Mouse (Mus musculus): ENCODE results near the gene Psg19. TPM values are rescaled to one million over a fixed set of nuclear protein-coding genes. Genes with fewer than 3 reads are reported as not detected.
"Not testable (repeated sequence)": the region's sequence is repeated elsewhere in the genome, so short reads cannot be mapped to it uniquely, and the experiment has no call there.

Psg19 gene
- total RNA-seq, 2 experiments from 2014 or later, result not detected

- not testable (repeated sequence) for ATAC-seq (replicated peaks; ENCODE audit: poor library complexity, severe bottlenecking)
Measured at GRCm38 (mm10) chr7:18747420-18747819, 50.9 kb downstream of the Psg19 start.

- ATAC-seq (replicated peaks; ENCODE audit: poor library complexity, severe bottlenecking), result no peak
Measured at GRCm38 (mm10) chr7:18746189-18746860, 52.0 kb downstream of the Psg19 start.

Other genes with a start within 250 kb of the Psg19 start
- not detected in 2 replicates for gene Psg27, start 231.2 kb downstream of the Psg19 start, total RNA-seq (2014; fragmentation: Nextera tagmentation)
- not detected in 2 replicates for gene Psg27, start 231.2 kb downstream of the Psg19 start, total RNA-seq (2017)
- not detected in 2 replicates for gene Psg23, start 182.0 kb downstream of the Psg19 start, total RNA-seq (2014; fragmentation: Nextera tagmentation)
- gene Psg23, start 182.0 kb downstream of the Psg19 start, total RNA-seq (2017), result not detected in 2 replicates
- not detected in 2 replicates for gene Psg21, start 141.8 kb downstream of the Psg19 start, total RNA-seq (2014; fragmentation: Nextera tagmentation)
- not detected in 2 replicates for gene Psg21, start 141.8 kb downstream of the Psg19 start, total RNA-seq (2017)
- not detected in 2 replicates for gene Psg20, start 112.3 kb downstream of the Psg19 start, total RNA-seq (2014; fragmentation: Nextera tagmentation)
- gene Psg20, start 112.3 kb downstream of the Psg19 start, total RNA-seq (2017), result not detected in 2 replicates
- gene Psg22, start 80.4 kb downstream of the Psg19 start, total RNA-seq (2014; fragmentation: Nextera tagmentation), result not detected in 2 replicates
- not detected in 2 replicates for gene Psg22, start 80.4 kb downstream of the Psg19 start, total RNA-seq (2017)
- gene Psg17, start 23.1 kb upstream of the Psg19 start, total RNA-seq (2014; fragmentation: Nextera tagmentation), result not detected in 2 replicates
- not detected in 2 replicates for gene Psg17, start 23.1 kb upstream of the Psg19 start, total RNA-seq (2017)
- gene Mill2, start 41.4 kb upstream of the Psg19 start, total RNA-seq (2014; fragmentation: Nextera tagmentation), result 0.34 TPM in 1 of 2 replicates, not detected in the other
- 0.04 TPM in 1 of 2 replicates, not detected in the other for gene Mill2, start 41.4 kb upstream of the Psg19 start, total RNA-seq (2017)
- gene Pglyrp1, start 72.8 kb upstream of the Psg19 start, total RNA-seq (2014; fragmentation: Nextera tagmentation), result 112 and 117 TPM in 2 replicates
- 17.6 and 21.2 TPM in 2 replicates for gene Pglyrp1, start 72.8 kb upstream of the Psg19 start, total RNA-seq (2017)
- gene Ccdc61, start 111.9 kb upstream of the Psg19 start, total RNA-seq (2014; fragmentation: Nextera tagmentation), result 34.6 and 45.4 TPM in 2 replicates
- 11.4 and 12.1 TPM in 2 replicates for gene Ccdc61, start 111.9 kb upstream of the Psg19 start, total RNA-seq (2017)
- not detected in 2 replicates for gene Nova2, start 127.4 kb upstream of the Psg19 start, total RNA-seq (2014; fragmentation: Nextera tagmentation)
- gene Nova2, start 127.4 kb upstream of the Psg19 start, total RNA-seq (2017), result not detected in 2 replicates
- not detected in 2 replicates for gene Nanos2, start 188.9 kb upstream of the Psg19 start, total RNA-seq (2014; fragmentation: Nextera tagmentation)
- gene Nanos2, start 188.9 kb upstream of the Psg19 start, total RNA-seq (2017), result not detected in 2 replicates
- gene Mypop, start 192.7 kb upstream of the Psg19 start, total RNA-seq (2014; fragmentation: Nextera tagmentation), result not detected in 2 replicates
- 0.82 TPM in 1 of 2 replicates, not detected in the other for gene Mypop, start 192.7 kb upstream of the Psg19 start, total RNA-seq (2017)
- gene Irf2bp1, start 205.5 kb upstream of the Psg19 start, total RNA-seq (2014; fragmentation: Nextera tagmentation), result 14.5 and 24.3 TPM in 2 replicates
- 8.4 and 17.5 TPM in 2 replicates for gene Irf2bp1, start 205.5 kb upstream of the Psg19 start, total RNA-seq (2017)
- gene Foxa3, start 225.0 kb upstream of the Psg19 start, total RNA-seq (2014; fragmentation: Nextera tagmentation), result not detected in 2 replicates
- not detected in 2 replicates for gene Foxa3, start 225.0 kb upstream of the Psg19 start, total RNA-seq (2017)
- gene Sympk, start 225.9 kb upstream of the Psg19 start, total RNA-seq (2014; fragmentation: Nextera tagmentation), result 79.9 and 98.6 TPM in 2 replicates
- gene Sympk, start 225.9 kb upstream of the Psg19 start, total RNA-seq (2017), result 38.5 and 46.7 TPM in 2 replicates